Mouse (Mus musculus): ENCODE results near the gene Pigp. TPM values are rescaled to one million over a fixed set of nuclear protein-coding genes. Genes with fewer than 3 reads are reported as not detected.

Gene Pigp
- polyA plus RNA-seq, 1 experiment = 32.9 TPM

- peak; percentile 86 for TF ChIP-seq USF1 (IDR thresholded peaks at IDR 0.05; ENCODE audit: low read depth)
- TF ChIP-seq MAX (IDR thresholded peaks at IDR 0.05) = peak; percentile 16
- no peak for TF ChIP-seq CTCF (IDR thresholded peaks at IDR 0.05; ENCODE audit: control insufficient read depth, insufficient read depth, insufficient read length)
- peak within 1 kb of the TSS; percentile 85 for H3ac ChIP-seq (ENCODE audit: control insufficient read depth, insufficient read length, low read depth)
- peaks cover 47% of the 10 kb centered on the region for H3K79me2 ChIP-seq (ENCODE audit: control insufficient read depth, insufficient read depth)
- peaks cover 37% of the 10 kb centered on the region for H3K79me3 ChIP-seq (ENCODE audit: low read depth)
- H3K36me3 ChIP-seq (ENCODE audit: control insufficient read depth, insufficient read depth) = no peaks in the 10 kb centered on the region
- H3K27me3 ChIP-seq (ENCODE audit: control insufficient read depth, insufficient read depth, insufficient read length) = no peaks in the 10 kb centered on the region
- H3K4me3 ChIP-seq (ENCODE audit: insufficient read depth, poor library complexity, severe bottlenecking) = peak within 1 kb of the TSS; percentile 71
Measured at GRCm38 (mm10) chr16:94370173-94370914, 1.3 kb downstream of the Pigp start, which contains the start of gene Ttc3. Gene Ttc3 (plus strand): TSS chr16:94370618.

GRCm38 (mm10) chr16:94369596-94370172 is 2.0 kb downstream of the Pigp start:
- TF ChIP-seq FOSL1 (IDR thresholded peaks at IDR 0.05; ENCODE audit: insufficient read depth, low read length, poor library complexity, severe bottlenecking) = no peak
- no peak for TF ChIP-seq MAX (IDR thresholded peaks at IDR 0.05)
- TF ChIP-seq CTCF (IDR thresholded peaks at IDR 0.05; ENCODE audit: control insufficient read depth, insufficient read depth, insufficient read length) = no peak
- no peak for TF ChIP-seq MYOD1 (IDR thresholded peaks at IDR 0.05; ENCODE audit: control insufficient read depth, insufficient read length, low read depth)
- TF ChIP-seq MYOG (IDR thresholded peaks at IDR 0.05; ENCODE audit: control insufficient read depth, extremely low read depth, insufficient read length) = no peak
- no peak for TF ChIP-seq CEBPB (IDR thresholded peaks at IDR 0.05; ENCODE audit: low read depth)
- no peak for TF ChIP-seq USF1 (IDR thresholded peaks at IDR 0.05; ENCODE audit: low read depth)
- H3ac ChIP-seq (ENCODE audit: control insufficient read depth, insufficient read length, low read depth) = peak overlapping the region; percentile 60

DNA sequence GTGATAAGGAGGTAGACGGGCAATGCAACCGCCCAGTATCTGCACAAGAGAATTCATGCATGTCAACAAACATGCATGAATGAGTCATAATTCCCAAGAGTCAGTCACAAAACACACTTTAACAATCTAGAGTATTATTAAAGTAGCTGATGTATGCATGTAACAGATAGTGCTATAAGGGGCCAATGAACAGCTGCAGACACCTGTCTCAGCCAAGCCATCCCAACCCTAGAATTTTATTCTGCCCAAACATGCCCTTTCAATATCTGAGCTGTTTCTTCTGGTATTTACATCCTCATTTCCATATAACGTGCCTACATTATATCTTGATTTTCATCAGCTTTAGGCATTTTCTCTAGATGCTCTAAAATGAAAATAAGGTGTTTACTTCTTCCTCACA is 6.2 kb downstream of the Pigp start:
- Histone ChIP-seq H3K36me3 (ENCODE audit: control insufficient read depth, insufficient read depth) (no peaks in the 10 kb centered on the region), H3K79me3 (ENCODE audit: low read depth) (no peaks in the 10 kb centered on the region), H3K27me3 (ENCODE audit: control insufficient read depth, insufficient read depth, insufficient read length) (no peaks in the 10 kb centered on the region), H3K4me3 (ENCODE audit: insufficient read depth, poor library complexity, severe bottlenecking) (no peak overlapping the region), H3K79me2 (ENCODE audit: control insufficient read depth, insufficient read depth) (no peaks in the 10 kb centered on the region), H3ac (ENCODE audit: control insufficient read depth, insufficient read length, low read depth) (no peak overlapping the region)
- TF ChIP-seq USF1 (IDR thresholded peaks at IDR 0.05; ENCODE audit: low read depth) (no peak), CTCF (IDR thresholded peaks at IDR 0.05; ENCODE audit: control insufficient read depth, insufficient read depth, insufficient read length) (no peak), CEBPB (IDR thresholded peaks at IDR 0.05; ENCODE audit: low read depth) (no peak), MYOG (IDR thresholded peaks at IDR 0.05; ENCODE audit: control insufficient read depth, extremely low read depth, insufficient read length) (no peak), MYOD1 (IDR thresholded peaks at IDR 0.05; ENCODE audit: control insufficient read depth, insufficient read length, low read depth) (no peak), MAX (IDR thresholded peaks at IDR 0.05) (no peak), FOSL1 (IDR thresholded peaks at IDR 0.05; ENCODE audit: insufficient read depth, low read length, poor library complexity, severe bottlenecking) (no peak)

More at GRCm38 (mm10) chr16:94369596-94370172, 2.0 kb downstream of the Pigp start:
- no peaks in the 10 kb centered on the region for H3K27me3 ChIP-seq (ENCODE audit: control insufficient read depth, insufficient read depth, insufficient read length)
- H3K4me3 ChIP-seq (ENCODE audit: insufficient read depth, poor library complexity, severe bottlenecking) = peak overlapping the region; percentile 71
- H3K36me3 ChIP-seq (ENCODE audit: control insufficient read depth, insufficient read depth) = no peaks in the 10 kb centered on the region
- peaks cover 40% of the 10 kb centered on the region for H3K79me2 ChIP-seq (ENCODE audit: control insufficient read depth, insufficient read depth)
- peaks cover 32% of the 10 kb centered on the region for H3K79me3 ChIP-seq (ENCODE audit: low read depth)

DNA sequence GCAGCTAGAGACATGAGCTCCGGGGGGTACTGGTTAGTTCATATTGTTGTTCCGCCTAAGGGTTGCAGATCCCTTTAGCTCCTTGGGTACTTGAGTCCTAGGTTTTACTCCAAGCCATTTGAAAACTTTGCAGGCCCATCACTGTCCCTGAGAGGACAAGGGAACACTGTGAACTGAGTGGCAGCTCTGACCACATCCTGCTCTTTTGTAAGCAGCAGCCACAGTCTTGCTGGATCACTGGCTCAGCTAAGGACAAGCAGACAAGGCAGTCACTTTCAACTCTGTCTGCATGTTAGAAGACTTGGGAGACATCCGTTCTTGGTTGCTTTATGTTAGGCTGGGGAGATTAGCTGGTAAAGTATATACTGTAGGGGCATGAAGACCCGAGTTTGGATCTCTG is 7.8 kb downstream of the Pigp start:
- TF ChIP-seq MYOG (IDR thresholded peaks at IDR 0.05; ENCODE audit: control insufficient read depth, extremely low read depth, insufficient read length) (no peak), FOSL1 (IDR thresholded peaks at IDR 0.05; ENCODE audit: insufficient read depth, low read length, poor library complexity, severe bottlenecking) (no peak), CTCF (IDR thresholded peaks at IDR 0.05; ENCODE audit: control insufficient read depth, insufficient read depth, insufficient read length) (no peak)
- Histone ChIP-seq H3K79me2 (ENCODE audit: control insufficient read depth, insufficient read depth) (no peaks in the 10 kb centered on the region), H3K27me3 (ENCODE audit: control insufficient read depth, insufficient read depth, insufficient read length) (no peaks in the 10 kb centered on the region), H3K79me3 (ENCODE audit: low read depth) (no peaks in the 10 kb centered on the region), H3K36me3 (ENCODE audit: control insufficient read depth, insufficient read depth) (no peaks in the 10 kb centered on the region), H3K4me3 (ENCODE audit: insufficient read depth, poor library complexity, severe bottlenecking) (no peak overlapping the region), H3ac (ENCODE audit: control insufficient read depth, insufficient read length, low read depth) (no peak overlapping the region)

GRCm38 (mm10) chr16:94362174-94362873 is 9.3 kb downstream of the Pigp start:
- no peaks in the 10 kb centered on the region for H3K36me3 ChIP-seq (ENCODE audit: control insufficient read depth, insufficient read depth)
- TF ChIP-seq CEBPB (IDR thresholded peaks at IDR 0.05; ENCODE audit: low read depth) = no peak
- no peak for TF ChIP-seq CTCF (IDR thresholded peaks at IDR 0.05; ENCODE audit: control insufficient read depth, insufficient read depth, insufficient read length)
- TF ChIP-seq MAX (IDR thresholded peaks at IDR 0.05) = no peak
- TF ChIP-seq MYOG (IDR thresholded peaks at IDR 0.05; ENCODE audit: control insufficient read depth, extremely low read depth, insufficient read length) = no peak
- TF ChIP-seq FOSL1 (IDR thresholded peaks at IDR 0.05; ENCODE audit: insufficient read depth, low read length, poor library complexity, severe bottlenecking) = peak; percentile 30
- no peak for TF ChIP-seq USF1 (IDR thresholded peaks at IDR 0.05; ENCODE audit: low read depth)
- no peak for TF ChIP-seq MYOD1 (IDR thresholded peaks at IDR 0.05; ENCODE audit: control insufficient read depth, insufficient read length, low read depth)
- H3K79me3 ChIP-seq (ENCODE audit: low read depth) = no peaks in the 10 kb centered on the region
- H3K27me3 ChIP-seq (ENCODE audit: control insufficient read depth, insufficient read depth, insufficient read length) = no peaks in the 10 kb centered on the region
- no peak overlapping the region for H3K4me3 ChIP-seq (ENCODE audit: insufficient read depth, poor library complexity, severe bottlenecking)
- no peaks in the 10 kb centered on the region for H3K79me2 ChIP-seq (ENCODE audit: control insufficient read depth, insufficient read depth)
- no peak overlapping the region for H3ac ChIP-seq (ENCODE audit: control insufficient read depth, insufficient read length, low read depth)
